Mouse (Mus musculus): Measurements from ENCODE around the gene Krt6a.
"Not testable (repeated sequence)": the region's sequence is repeated elsewhere in the genome, so short reads cannot be mapped to it uniquely, and the experiment has no call there.

The Krt6a gene

DNA sequence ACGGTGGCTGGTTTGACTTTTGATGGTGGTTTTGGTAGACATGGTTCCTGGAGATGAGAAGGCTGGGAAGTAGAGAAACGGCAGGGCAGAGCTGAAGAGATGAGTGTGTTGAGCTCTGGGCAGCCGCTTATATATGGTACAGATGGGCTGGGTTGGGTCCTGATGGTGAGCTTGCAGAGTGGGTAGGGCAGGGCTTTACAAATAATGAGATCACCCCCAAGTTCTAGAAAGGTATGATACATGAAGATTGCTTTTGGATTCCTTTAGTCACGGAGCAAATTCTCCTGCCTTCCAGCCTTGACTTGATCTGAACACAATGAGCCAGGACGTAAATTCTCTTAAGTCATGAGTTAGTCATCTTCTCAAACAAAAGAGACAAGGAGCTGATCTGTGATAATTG lies at the start of gene Krt6a:
Gene Krt6a (minus strand): TSS at position 101 of the 400 bp plus-strand sequence.
- no peak for DNase-seq (ENCODE audit: low spot score in 2 of 2)

DNA sequence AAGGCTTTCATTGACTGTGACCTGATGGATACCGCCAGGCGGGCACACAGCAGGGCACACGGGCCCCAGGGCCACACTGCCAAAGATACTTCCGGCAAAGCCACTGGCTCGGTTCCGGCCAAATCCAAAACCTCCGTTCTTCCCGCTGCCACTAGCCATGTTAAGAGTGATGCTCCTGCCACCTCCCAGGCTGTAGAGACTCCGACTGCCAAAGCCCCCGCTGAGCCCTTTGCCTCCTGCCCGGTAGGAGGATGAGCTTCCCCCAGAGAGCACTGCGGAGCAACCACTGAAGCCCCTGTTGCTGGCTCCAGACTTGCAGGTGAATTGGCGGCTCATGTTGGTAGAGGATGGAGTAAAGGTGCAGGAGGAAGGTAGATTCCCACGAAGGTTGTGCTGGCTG lies 48.6 kb upstream of the Krt6a start, which contains the start of gene Krt71:
Gene Krt71 (minus strand): TSS at position 399 of the 400 bp plus-strand sequence.
- DNase-seq (ENCODE audit: low spot score in 2 of 2): no peak

DNA sequence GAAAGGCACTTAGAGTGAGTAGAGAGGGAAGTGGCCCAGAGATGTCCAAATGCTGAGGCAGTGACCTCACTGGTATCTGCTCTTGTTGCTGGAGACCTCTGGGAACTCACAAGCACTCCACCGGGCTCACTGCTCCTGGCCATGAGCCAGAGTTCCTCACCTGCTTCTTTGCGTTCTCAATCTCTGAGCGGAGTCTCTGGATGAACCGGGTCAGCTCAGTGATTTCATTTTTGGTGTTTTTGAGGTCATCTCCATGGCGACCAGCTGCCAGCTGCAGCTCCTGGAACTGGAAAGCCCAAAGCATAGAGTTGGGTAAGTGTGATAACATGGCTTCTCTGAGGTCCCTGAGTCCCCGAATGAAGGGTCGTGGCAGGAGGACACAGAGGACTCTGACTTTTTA lies 43.7 kb upstream of the Krt6a start:
- DNase-seq (ENCODE audit: low spot score in 2 of 2): peak in 1 of 2 experiments; percentile 24

DNA sequence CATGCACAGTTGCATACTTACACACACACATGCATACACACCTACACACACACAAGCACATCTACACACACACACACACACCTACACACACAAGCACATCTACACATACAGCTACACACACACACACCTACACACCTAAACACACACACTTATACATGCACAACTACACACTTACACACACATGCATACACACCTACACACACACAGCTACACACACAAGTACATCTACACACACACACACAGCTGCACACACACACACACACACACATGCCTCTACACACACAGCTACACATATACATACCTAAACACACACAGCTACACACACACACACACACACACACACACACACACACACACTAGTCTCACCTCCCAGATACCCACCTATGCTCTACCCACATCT lies 36.5 kb upstream of the Krt6a start:
- DNase-seq (ENCODE audit: low spot score in 2 of 2): no peak

DNA sequence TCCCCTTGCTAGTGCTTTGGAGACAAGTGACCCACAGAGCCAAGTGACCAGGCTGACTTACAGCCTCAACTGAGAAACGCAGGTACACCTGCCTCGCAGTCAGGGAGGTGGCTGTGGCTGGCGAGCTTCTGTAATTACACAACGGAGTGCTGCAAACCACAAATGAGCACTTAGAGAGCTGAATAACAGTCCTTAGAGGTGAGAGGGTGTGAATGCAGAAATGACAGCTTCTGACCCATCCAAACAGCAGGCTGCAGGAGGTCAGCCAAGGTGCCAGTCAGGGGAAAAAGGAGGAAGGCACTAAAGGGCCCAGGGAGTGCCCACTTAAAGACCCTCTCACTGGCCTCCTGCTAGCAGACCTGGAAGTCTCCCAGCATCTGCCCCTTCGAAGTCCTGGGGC lies 30.6 kb upstream of the Krt6a start:
- no peak for DNase-seq (ENCODE audit: low spot score in 2 of 2)

DNA sequence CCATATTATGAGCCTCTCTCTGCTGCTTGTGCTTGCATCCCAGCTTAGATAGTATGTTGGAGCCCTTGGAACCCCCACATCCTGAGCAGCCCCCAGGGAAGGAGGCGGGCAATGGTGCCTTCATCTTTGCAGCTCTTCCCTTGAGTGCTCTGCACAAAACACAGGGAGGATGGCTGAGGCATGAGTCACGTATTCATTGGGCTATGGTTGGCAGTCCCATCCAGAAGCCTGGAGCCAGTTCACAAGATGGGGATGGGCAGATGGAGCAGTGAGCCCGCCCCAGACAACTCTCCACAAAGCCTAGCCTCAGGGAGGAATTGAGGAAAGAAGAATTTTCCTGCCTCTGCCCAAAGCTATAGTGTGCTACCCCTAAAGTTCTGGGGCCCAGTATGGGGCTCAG lies 21.7 kb upstream of the Krt6a start:
- DNase-seq (ENCODE audit: low spot score in 2 of 2): no peak

DNA sequence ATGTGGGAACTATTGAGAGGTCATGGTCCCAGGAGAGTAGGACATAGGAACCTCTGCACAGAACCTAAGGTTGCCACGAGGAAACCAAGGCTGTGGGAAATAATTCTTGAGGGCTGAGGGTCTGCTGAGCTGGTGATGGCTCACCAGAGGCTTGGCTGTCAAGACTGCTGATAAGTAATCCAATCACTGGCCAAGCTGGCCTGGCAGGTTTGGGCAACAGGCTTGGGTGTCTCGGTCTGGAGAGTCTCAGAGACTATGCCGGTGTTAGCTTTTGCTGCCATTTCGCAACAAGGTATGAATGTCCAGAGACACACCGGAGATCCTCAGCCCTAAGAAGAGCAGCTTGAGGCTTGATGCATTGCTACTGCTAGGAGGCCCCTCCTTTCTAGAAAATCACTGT lies 20.2 kb upstream of the Krt6a start:
- no peak for DNase-seq (ENCODE audit: low spot score in 2 of 2)

DNA sequence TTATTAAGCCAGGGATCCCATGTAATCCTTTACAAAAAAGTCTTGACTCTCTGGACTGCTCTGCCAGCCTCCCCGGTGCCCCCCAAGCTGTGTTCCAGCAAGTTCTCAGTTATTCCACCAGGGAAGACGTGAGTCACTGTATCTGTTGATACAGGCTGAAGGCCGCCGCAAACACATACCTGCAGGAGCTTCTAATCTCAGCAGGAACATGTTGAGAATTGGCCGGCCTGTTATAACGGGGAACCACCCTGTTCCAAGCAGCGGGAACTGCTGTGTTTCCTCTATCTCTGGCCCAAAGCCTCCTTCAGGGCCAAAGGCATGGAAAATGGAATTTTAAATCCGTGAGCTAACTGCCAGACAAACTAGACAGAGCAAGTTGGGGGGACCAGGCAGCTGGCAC lies 19.6 kb upstream of the Krt6a start:
- DNase-seq (ENCODE audit: low spot score in 2 of 2): no peak

DNA sequence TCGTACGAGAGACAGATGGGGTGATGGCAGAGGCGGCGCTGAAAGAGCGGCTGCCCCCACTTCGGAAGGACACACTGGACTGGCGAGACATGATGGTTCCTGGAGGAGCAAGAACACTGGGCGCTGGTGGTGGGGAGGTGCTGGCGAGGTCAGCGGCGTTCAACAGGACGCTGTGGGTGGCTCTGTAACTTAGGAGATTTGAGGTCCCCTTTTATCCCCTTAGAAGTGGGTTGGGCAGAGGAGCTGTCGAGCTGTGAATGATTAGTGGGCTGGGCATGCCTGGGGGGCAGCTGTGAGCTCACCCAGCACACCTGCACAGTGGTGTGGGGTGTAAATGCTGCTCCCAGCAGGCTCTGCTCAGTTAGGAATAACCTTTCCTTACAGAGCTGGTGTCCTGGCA lies 18.6 kb upstream of the Krt6a start, which contains the start of gene Krt5:
Gene Krt5 (minus strand): TSS at position 179 of the 400 bp plus-strand sequence.
- no peak for DNase-seq (ENCODE audit: low spot score in 2 of 2)

DNA sequence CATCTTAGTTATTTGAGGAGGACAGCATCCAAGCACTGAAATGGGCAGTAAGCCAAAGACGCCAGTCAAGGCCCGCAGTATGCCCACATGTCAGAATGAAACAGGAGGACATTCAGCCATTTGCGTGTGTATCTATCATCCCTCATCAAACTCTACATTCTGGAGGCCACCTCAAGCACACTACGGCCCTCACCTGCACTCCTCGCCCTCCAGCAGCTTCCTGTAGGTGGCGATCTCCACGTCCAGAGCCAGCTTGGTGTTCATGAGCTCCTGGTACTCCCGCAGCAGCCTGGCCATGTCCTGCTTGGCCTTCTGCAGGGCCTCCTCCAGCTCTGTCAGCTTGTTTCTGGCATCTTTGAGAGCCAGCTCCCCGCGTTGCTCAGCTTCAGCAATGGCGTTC lies 14.6 kb upstream of the Krt6a start:
- no peak for DNase-seq (ENCODE audit: low spot score in 2 of 2)

DNA sequence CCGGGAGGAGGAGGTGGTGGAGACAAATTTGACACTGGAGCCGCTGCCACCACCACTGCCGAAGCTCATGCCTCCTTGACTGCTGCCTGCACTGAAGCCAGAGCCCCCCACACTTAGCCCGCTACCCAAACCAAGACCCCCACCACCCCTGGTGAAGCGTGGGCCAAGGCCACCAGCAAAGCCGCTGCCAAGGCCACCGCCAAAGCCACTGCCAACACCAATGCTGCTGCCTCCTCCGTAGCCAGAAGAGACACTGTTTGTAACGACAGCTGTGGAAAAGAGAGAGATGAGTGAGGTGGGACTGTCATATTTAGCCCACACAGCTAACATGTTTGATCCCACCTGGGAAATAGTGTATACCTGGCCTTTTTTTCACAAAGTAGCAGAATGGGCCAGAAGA lies 13.3 kb upstream of the Krt6a start:
- no peak for DNase-seq (ENCODE audit: low spot score in 2 of 2)

DNA sequence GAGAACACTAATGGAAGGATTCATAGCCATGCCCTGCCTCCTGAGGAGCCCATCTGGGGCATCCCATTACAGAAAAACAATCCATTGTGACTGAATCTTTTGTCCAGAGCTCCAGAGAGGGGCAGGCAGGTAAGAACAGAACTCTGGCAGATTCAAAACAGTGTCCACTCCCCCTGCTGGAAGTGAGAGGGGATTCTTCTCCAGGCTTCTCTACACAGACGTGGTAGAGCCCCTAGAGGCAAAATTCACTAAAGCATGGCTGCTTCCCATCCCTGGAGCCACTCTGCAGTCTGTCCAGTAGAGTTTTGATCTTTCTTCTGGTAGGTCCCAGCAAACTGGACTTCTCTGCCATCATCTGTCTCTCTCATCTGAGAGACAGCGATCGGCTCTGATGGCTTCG lies 10.0 kb upstream of the Krt6a start:
- DNase-seq (ENCODE audit: low spot score in 2 of 2): no peak

DNA sequence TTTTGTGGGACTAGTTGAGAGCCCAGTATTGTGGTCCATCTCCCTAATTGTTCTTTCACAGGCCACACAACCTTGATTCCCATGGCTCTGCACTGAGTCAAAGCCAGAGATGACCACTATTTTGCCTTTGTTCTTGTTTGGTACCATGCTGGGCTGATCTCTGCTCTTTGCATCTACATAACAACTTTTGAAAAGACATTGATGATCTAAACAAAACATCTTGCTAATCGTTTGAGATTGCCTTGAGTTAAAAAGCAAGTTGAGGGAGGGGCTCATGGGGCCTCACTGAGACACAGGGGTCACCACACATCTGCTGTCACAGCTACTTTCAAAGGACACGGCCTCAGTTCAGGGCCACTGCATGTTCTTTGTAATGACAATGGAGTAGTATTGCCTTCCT lies 8.3 kb upstream of the Krt6a start:
- no peak for DNase-seq (ENCODE audit: low spot score in 2 of 2)

DNA sequence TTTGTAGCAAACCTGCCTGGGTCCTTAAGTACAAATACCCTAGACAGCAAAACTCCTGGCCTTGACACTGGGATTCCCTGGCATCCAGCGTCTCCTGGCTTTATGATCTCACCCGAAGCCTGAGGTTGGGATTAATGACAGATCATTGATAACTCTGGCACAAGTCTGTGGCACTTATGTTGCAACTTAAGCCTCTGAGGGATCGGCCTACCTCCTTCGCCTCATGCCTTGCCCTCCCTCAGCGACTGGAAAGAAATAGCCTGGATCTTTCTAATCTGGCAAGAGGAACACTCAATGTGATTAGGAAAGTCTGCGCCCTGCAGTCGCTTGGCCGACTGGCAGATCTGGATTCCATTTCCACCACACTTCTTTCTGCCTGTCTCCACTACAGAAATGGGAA lies 5.8 kb upstream of the Krt6a start:
- no peak for DNase-seq (ENCODE audit: low spot score in 2 of 2)

DNA sequence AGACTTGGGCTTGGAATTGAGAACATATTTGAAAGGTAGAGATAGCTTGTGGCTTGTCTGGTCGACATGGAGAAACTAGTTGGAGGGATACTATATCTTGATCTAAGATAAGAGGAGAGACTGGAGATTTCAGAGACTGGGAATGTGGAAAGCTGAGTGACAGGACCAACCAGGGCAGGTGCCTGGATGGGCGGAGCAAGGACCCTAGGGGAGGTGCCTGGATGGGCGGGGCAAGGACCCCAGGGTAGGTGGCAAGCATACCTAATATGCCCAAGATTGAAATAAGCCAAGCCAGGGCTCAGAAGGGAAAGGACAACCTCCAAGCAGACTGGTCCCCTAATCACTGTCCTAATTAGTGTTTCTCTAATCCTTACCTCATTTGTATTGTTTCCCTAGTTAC lies 5.1 kb upstream of the Krt6a start:
- DNase-seq (ENCODE audit: low spot score in 2 of 2): no peak

DNA sequence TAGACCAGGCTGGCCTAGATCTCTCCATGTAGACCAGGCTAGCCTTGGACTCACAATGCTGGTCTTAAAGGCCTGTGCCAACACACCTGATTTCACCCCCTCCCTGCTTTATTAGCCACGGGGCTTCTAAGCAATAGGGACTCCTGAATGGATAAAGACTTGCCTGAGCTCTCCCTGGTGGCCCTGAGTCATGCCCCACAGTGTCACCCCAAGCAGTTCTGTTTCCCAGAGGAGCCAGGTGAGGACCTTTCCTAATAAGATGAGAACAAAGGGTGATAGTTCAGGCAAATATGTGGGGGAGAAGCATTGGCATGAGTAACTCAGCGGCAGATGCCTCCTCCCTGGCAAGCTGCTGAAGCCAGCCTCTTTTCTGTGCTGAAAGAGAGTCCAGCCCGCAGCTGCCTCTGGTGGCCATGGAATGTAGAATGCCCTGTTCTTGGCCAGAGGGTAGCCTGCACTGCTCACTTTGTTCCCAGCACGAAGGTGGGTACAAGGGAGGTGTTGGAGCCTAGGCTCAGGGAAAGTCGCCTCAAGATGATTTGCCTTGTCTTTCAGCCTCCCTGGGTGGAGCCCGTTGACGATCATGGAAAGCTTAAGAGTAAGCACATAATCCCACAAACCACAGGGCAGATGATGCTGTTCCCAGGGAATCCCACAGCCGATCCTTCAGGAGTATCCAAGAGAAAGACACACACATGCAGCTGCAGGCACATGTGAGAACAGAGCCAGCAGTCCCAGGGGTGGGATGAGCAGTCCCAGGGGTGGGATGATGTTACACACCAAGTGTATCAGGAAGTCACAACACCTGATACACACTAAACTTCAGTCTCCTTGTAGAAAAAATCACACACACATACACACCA lies 3.5 kb upstream of the Krt6a start:
- DNase-seq (ENCODE audit: low spot score in 2 of 2): no peak

DNA sequence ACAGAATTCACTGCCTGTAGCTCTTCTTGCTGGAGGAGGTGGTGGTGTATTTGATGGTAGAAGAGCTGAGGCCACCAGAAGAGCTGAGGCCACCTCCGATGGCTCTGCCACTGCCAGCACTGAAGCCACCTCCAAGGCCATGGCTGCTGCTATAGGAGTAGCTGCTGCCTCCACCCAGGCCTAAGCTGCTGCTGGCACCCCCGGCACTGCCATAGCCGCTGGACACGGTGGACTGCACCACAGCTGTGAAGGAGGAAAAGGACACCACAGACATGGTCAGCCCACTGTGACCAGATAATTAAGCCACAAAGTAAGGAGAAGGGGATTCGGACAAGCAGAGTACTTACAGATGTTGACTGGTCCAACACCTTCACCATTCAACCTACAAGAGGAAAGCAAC lies 3.6 kb downstream of the Krt6a start:
- DNase-seq (ENCODE audit: low spot score in 2 of 2): not testable (repeated sequence)

DNA sequence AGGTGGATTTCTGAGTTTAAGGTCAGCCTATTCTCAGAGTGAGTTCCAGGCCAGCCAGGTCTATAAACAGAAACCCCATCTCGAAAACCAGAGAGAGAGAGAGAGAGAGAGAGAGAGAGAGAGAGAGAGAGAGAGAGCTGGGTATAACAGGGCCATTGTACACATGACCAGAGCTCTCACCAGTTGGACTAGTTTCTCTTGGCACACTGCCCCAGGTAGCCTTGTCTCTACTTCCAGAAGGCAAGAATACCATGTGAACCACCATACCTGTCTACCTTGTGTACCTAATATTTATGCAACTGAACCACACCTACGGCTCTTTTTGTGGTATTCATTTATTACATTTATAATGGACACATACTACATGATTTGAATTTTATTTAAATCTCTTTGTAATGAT lies 5.9 kb downstream of the Krt6a start:
- DNase-seq (ENCODE audit: low spot score in 2 of 2): no peak

DNA sequence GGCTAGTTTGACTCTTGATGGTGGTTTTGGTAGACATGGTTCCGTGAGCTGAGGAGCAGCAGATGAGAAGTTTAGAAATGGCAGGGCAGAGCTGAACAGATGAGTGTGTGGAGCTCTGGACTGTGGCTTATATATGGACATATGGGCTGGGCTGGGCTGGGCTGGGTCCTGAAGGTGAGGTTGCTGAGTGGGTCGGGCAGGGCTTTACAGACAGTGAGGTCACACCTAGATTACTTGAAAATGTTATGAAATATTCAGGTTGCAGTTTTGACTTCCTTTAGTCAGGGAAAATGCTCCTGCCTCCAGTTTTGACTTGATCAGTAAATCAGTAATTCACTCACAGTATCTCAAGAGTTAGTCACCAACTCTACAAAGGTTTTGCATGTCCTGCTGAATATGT lies 13.9 kb downstream of the Krt6a start, which contains the start of gene Krt6b:
Gene Krt6b (minus strand): TSS at position 101 of the 400 bp plus-strand sequence.
- no peak for DNase-seq (ENCODE audit: low spot score in 2 of 2)

DNA sequence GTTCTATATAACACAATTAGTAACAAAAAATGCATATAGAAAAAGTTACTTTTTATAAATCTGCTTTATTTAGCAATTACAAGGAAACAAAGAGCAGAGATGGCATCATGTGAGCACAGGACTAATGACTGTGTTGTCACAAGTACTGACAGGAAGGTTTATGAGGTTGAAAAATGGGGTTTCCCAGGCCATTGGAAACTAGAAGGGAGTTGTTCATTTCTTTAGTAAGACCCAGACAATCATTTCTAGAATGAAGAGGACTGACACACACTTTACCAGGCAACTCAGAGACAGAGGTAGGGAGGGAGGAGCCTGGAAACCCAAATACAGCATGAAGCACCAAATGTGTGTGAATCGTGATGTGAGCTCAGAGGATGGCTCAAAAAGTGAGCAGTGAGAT lies 18.1 kb downstream of the Krt6a start:
- DNase-seq (ENCODE audit: low spot score in 2 of 2): no peak

DNA sequence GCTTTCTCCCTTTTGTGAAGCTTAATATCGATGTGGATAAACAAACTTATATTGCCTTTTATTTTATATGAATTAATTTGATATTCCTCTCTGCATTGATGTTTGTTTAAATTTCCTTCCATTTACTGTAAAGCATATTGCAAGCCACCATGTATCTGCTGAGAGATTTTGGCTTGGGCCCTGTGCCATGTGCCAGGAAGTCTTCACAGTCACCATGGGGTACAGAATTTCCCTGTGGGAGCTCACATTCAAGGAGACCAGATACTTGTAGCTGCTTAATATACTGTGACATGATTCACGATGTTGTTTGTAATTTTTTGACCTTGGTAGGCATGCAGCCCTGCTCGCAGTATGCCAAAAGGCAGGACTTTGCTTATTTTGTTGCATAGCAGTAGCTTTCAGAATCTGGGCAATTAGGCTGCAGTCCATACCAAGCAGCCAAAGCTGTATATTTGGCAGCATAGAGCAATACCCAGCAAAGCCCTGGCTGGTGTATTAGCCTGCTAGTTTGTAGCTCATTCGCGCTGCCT lies 41.3 kb downstream of the Krt6a start:
- no peak for DNase-seq (ENCODE audit: low spot score in 2 of 2)

DNA sequence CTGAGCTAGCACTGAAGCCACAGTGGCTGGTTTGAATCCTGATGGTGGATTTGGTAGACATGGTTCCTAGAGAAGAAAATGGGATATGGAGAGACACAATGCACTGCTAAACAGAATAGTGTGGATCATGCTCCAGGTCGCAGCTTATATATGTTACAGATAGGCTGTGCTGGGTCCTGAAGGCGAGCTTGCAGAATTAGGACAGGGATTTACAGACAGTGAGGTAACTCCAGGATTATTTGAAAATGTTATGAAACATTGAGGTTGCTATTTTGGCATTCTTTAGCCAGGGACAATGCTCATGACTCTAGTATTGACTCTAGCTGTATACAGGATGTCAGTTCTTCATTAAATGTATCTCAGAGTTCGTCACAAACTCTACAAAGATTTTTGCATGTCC lies 46.8 kb downstream of the Krt6a start, which contains the start of gene Gm5478:
Gene Gm5478 (minus strand): TSS at position 101 of the 400 bp plus-strand sequence.
- DNase-seq (ENCODE audit: low spot score in 2 of 2): no peak
